Mouse (Mus musculus) bone marrow, adult 2 months (tissue): ENCODE data around the gene Lrp2.

Source experiments
- CTCF ChIP-seq: fragments of 200-500 bp; IDR thresholded peaks from 2 replicates; pipeline ENCODE4 v1.5.1; 2011; ENCODE audit warnings: low read length, control low read depth; ENCODE audit not compliant: control insufficient read depth, insufficient read depth
- POLR2A ChIP-seq: fragments of 200-500 bp; IDR thresholded peaks from 2 replicates; pipeline ENCODE4 v1.6.1; 2011; ENCODE audit warnings: low read depth, mild to moderate bottlenecking, control low read depth, low read length, borderline replicate concordance; ENCODE audit not compliant: control insufficient read depth

GRCm38 (mm10) chr2:69479859-69480258 lies 106.0 kb downstream of the Lrp2 start:
- TF ChIP-seq POLR2A (no peak), CTCF (no peak)
